In genomic region chr11:94180194-94180593, GRCm38 (mm10) we compare ENCODE assay signal across 22 mouse cellular contexts.
"Had no signal": no experiment of that assay in that cellular context is flagged by ENCODE, and none has a peak within 500 bp of the region (broad histone marks: within the 10 kb centered on the region; RNA-seq: fewer than 3 reads in every experiment).

No protein-coding gene starts in this region.

- DNase-seq: kidney, adult 8-10 months; kidney, postnatal 10 days; kidney, postnatal 36 days; left cerebral cortex, postnatal 4 days; lung, postnatal 10 days; lung, postnatal 36 days; retina, postnatal 1 day; right cerebral cortex, postnatal 25 days; spleen, adult 18-20 months; thymus, postnatal 25 days had no signal

- H3K4me2 ChIP-seq: kidney, embryonic 15.5 days; limb, embryonic 12.5 days; limb, embryonic 15.5 days; liver, embryonic 15.5 days; lung, embryonic 15.5 days; midbrain, embryonic 11.5 days; neural tube, embryonic 13.5 days; stomach, embryonic 15.5 days had no signal

- H3K9me3 ChIP-seq: kidney, embryonic 15.5 days; limb, embryonic 12.5 days; limb, embryonic 15.5 days; liver, embryonic 15.5 days; lung, embryonic 15.5 days; neural tube, embryonic 13.5 days; stomach, embryonic 15.5 days had no signal

- ATAC-seq: inflammation-experienced regulatory T-cells, adult 6 months; intestine, embryonic 16.5 days; midbrain, embryonic 16.5 days had no signal

- H3K4me3 ChIP-seq: kidney, embryonic 15.5 days; limb, embryonic 12.5 days; limb, embryonic 15.5 days; liver, embryonic 15.5 days; lung, embryonic 15.5 days; myocyte; neural tube, embryonic 13.5 days; stomach, embryonic 15.5 days had no signal

- H3K9ac ChIP-seq: kidney, embryonic 15.5 days; limb, embryonic 12.5 days; limb, embryonic 15.5 days; liver, embryonic 15.5 days; lung, embryonic 15.5 days; neural tube, embryonic 13.5 days; stomach, embryonic 15.5 days had no signal

- H3K27me3 ChIP-seq: kidney, embryonic 15.5 days; limb, embryonic 12.5 days; limb, embryonic 15.5 days; lung, embryonic 15.5 days; neural tube, embryonic 13.5 days; stomach, embryonic 15.5 days had no signal

- H3K36me3 ChIP-seq: kidney, embryonic 15.5 days; limb, embryonic 12.5 days; limb, embryonic 15.5 days; liver, embryonic 15.5 days; lung, embryonic 15.5 days; neural tube, embryonic 13.5 days; stomach, embryonic 15.5 days had no signal

- H3K27ac ChIP-seq: kidney, embryonic 15.5 days; limb, embryonic 12.5 days; limb, embryonic 15.5 days; liver, embryonic 15.5 days; lung, embryonic 15.5 days; neural tube, embryonic 13.5 days; stomach, embryonic 15.5 days had no signal
